Mouse (Mus musculus): ENCODE measurements around the gene Dhrs1. TPM values are rescaled to one million over a fixed set of nuclear protein-coding genes. Genes with fewer than 3 reads are reported as not detected.

The Dhrs1 gene
- polyA plus RNA-seq, 1 experiment from 2014 or later: 60.8 TPM

GRCm38 (mm10) chr14:55721076-55721475 lies 24.4 kb downstream of the Dhrs1 start:
- Histone ChIP-seq H3K27me3 (replicated peaks) (no peaks in the 10 kb centered on the region), H3K4me2 (peak overlapping the region; percentile 75), H3K4me1 (replicated peaks) (peaks cover 6% of the 10 kb centered on the region; the same call in 1 of the 2 replicates), H3K4me3 (peak overlapping the region; percentile 74), H3K27ac (ENCODE audit: poor library complexity, severe bottlenecking) (no peak overlapping the region), H3K36me3 (peaks cover 41% of the 10 kb centered on the region), H3K9me3 (replicated peaks) (no peaks in the 10 kb centered on the region), H3K9ac (peak overlapping the region; percentile 87; the same call in 1 of the 2 replicates)
- 80% methylated on average over 6 of the region's 6 CpGs for WGBS
- ATAC-seq (ENCODE audit: insufficient number of reproducible peaks, low FRiP score): no peak

- no peak for ATAC-seq (ENCODE audit: insufficient number of reproducible peaks, low FRiP score)
- H3K27me3 ChIP-seq (replicated peaks): no peaks in the 10 kb centered on the region
- no peak overlapping the region for H3K4me2 ChIP-seq
- H3K4me3 ChIP-seq: no peak overlapping the region
- 89% methylated on average over 12 of the region's 12 CpGs for WGBS
- H3K9me3 ChIP-seq (replicated peaks): no peaks in the 10 kb centered on the region
- H3K4me1 ChIP-seq (replicated peaks): peaks cover 6% of the 10 kb centered on the region; the same call in 1 of the 2 replicates
- H3K27ac ChIP-seq (ENCODE audit: poor library complexity, severe bottlenecking): no peak overlapping the region
- no peak overlapping the region for H3K9ac ChIP-seq
- H3K36me3 ChIP-seq: peaks cover 42% of the 10 kb centered on the region
Measured at GRCm38 (mm10) chr14:55720666-55721065, 24.8 kb downstream of the Dhrs1 start.

- H3K4me2 ChIP-seq: no peak overlapping the region
- no peak overlapping the region for H3K27ac ChIP-seq (ENCODE audit: poor library complexity, severe bottlenecking)
- no peak overlapping the region for H3K9ac ChIP-seq
- ATAC-seq (ENCODE audit: insufficient number of reproducible peaks, low FRiP score): no peak
- peaks cover 4% of the 10 kb centered on the region; the same call in 1 of the 2 replicates for H3K4me1 ChIP-seq (replicated peaks)
- no peak overlapping the region for H3K4me3 ChIP-seq
- H3K27me3 ChIP-seq (replicated peaks): 0 out of 2 replicates have a peak, but pooled peaks cover 3% of the 10 kb centered on the region
- peaks cover 42% of the 10 kb centered on the region for H3K36me3 ChIP-seq
- 82% methylated on average over 6 of the region's 6 CpGs for WGBS
- no peaks in the 10 kb centered on the region for H3K9me3 ChIP-seq (replicated peaks)
Measured at GRCm38 (mm10) chr14:55719737-55720136, 25.8 kb downstream of the Dhrs1 start.

- H3K4me1 ChIP-seq (replicated peaks): peaks cover 10% of the 10 kb centered on the region; the same call in 1 of the 2 replicates
- WGBS: 84% methylated on average over 8 of the region's 8 CpGs
- no peaks in the 10 kb centered on the region for H3K9me3 ChIP-seq (replicated peaks)
- ATAC-seq (ENCODE audit: insufficient number of reproducible peaks, low FRiP score): no peak
- no peak overlapping the region for H3K4me3 ChIP-seq
- no peak overlapping the region for H3K4me2 ChIP-seq
- no peak overlapping the region for H3K9ac ChIP-seq
- H3K27me3 ChIP-seq (replicated peaks): peaks cover 29% of the 10 kb centered on the region
- no peak overlapping the region for H3K27ac ChIP-seq (ENCODE audit: poor library complexity, severe bottlenecking)
- peaks cover 42% of the 10 kb centered on the region for H3K36me3 ChIP-seq
Measured at GRCm38 (mm10) chr14:55716884-55717283, 28.6 kb downstream of the Dhrs1 start.

- H3K4me1 ChIP-seq (replicated peaks): peaks cover 10% of the 10 kb centered on the region; the same call in 1 of the 2 replicates
- H3K9ac ChIP-seq: no peak overlapping the region
- H3K9me3 ChIP-seq (replicated peaks): no peaks in the 10 kb centered on the region
- no peak for ATAC-seq (ENCODE audit: insufficient number of reproducible peaks, low FRiP score)
- H3K27me3 ChIP-seq (replicated peaks): peaks cover 35% of the 10 kb centered on the region
- H3K4me2 ChIP-seq: no peak overlapping the region
- 95% methylated on average over 6 of the region's 6 CpGs for WGBS
- peaks cover 42% of the 10 kb centered on the region for H3K36me3 ChIP-seq
- H3K27ac ChIP-seq (ENCODE audit: poor library complexity, severe bottlenecking): no peak overlapping the region
- no peak overlapping the region for H3K4me3 ChIP-seq
Measured at GRCm38 (mm10) chr14:55716271-55716670, 29.2 kb downstream of the Dhrs1 start.

- WGBS: 37% methylated on average over 6 of the region's 6 CpGs
- no peaks in the 10 kb centered on the region for H3K9me3 ChIP-seq (replicated peaks)
- no peak overlapping the region for H3K9ac ChIP-seq
- ATAC-seq (ENCODE audit: insufficient number of reproducible peaks, low FRiP score): no peak
- H3K27me3 ChIP-seq (replicated peaks): peaks cover 44% of the 10 kb centered on the region
- no peak overlapping the region for H3K4me2 ChIP-seq
- H3K4me3 ChIP-seq: no peak overlapping the region
- H3K36me3 ChIP-seq: peaks cover 37% of the 10 kb centered on the region
- H3K4me1 ChIP-seq (replicated peaks): peaks cover 10% of the 10 kb centered on the region; the same call in 1 of the 2 replicates
- H3K27ac ChIP-seq (ENCODE audit: poor library complexity, severe bottlenecking): no peak overlapping the region
Measured at GRCm38 (mm10) chr14:55714893-55715292, 30.6 kb downstream of the Dhrs1 start.

GRCm38 (mm10) chr14:55713729-55714122 lies 31.8 kb downstream of the Dhrs1 start, which contains the start of gene Tgm1:
Gene Tgm1, minus strand, starts transcription at chr14:55713926.
- no peak for ATAC-seq (ENCODE audit: insufficient number of reproducible peaks, low FRiP score)

GRCm38 (mm10) chr14:55713007-55713728 lies 32.3 kb downstream of the Dhrs1 start:
- H3K27ac ChIP-seq (ENCODE audit: poor library complexity, severe bottlenecking): no peak overlapping the region
- no peaks in the 10 kb centered on the region for H3K9me3 ChIP-seq (replicated peaks)
- peak overlapping the region; percentile 60 for H3K4me2 ChIP-seq
- H3K9ac ChIP-seq: no peak overlapping the region
- peaks cover 10% of the 10 kb centered on the region; the same call in 1 of the 2 replicates for H3K4me1 ChIP-seq (replicated peaks)
- H3K4me3 ChIP-seq: peak overlapping the region; percentile 24
- ATAC-seq (ENCODE audit: insufficient number of reproducible peaks, low FRiP score): peak; percentile 33; the same call in 1 of the 2 replicates
- WGBS: 13% methylated on average over 25 of the region's 25 CpGs
- H3K36me3 ChIP-seq: peaks cover 20% of the 10 kb centered on the region
- peaks cover 44% of the 10 kb centered on the region for H3K27me3 ChIP-seq (replicated peaks)

More at GRCm38 (mm10) chr14:55713729-55714122, 31.8 kb downstream of the Dhrs1 start, which contains the start of gene Tgm1:
- Histone ChIP-seq H3K36me3 (peaks cover 26% of the 10 kb centered on the region), H3K9ac (no peak within 1 kb of the TSS), H3K4me1 (replicated peaks) (peaks cover 10% of the 10 kb centered on the region; the same call in 1 of the 2 replicates), H3K4me3 (peak within 1 kb of the TSS; percentile 24), H3K27me3 (replicated peaks) (peaks cover 44% of the 10 kb centered on the region), H3K27ac (ENCODE audit: poor library complexity, severe bottlenecking) (no peak within 1 kb of the TSS), H3K4me2 (peak within 1 kb of the TSS; percentile 60), H3K9me3 (replicated peaks) (no peaks in the 10 kb centered on the region)
- 14% methylated on average over 4 of the region's 4 CpGs for WGBS

- Histone ChIP-seq H3K9ac (no peak overlapping the region), H3K27me3 (replicated peaks) (peaks cover 44% of the 10 kb centered on the region), H3K36me3 (peaks cover 8% of the 10 kb centered on the region; the same call in 1 of the 2 replicates), H3K9me3 (replicated peaks) (no peaks in the 10 kb centered on the region), H3K4me3 (no peak overlapping the region), H3K4me2 (no peak overlapping the region), H3K4me1 (replicated peaks) (peaks cover 10% of the 10 kb centered on the region; the same call in 1 of the 2 replicates), H3K27ac (ENCODE audit: poor library complexity, severe bottlenecking) (no peak overlapping the region)
- WGBS: 70% methylated on average over 7 of the region's 7 CpGs
- no peak for ATAC-seq (ENCODE audit: insufficient number of reproducible peaks, low FRiP score)
Measured at GRCm38 (mm10) chr14:55711786-55712185, 33.7 kb downstream of the Dhrs1 start.

GRCm38 (mm10) chr14:55709509-55709908 lies 36.0 kb downstream of the Dhrs1 start:
- Histone ChIP-seq H3K27ac (ENCODE audit: poor library complexity, severe bottlenecking) (no peak overlapping the region), H3K4me3 (no peak overlapping the region), H3K9ac (no peak overlapping the region), H3K4me2 (no peak overlapping the region), H3K36me3 (no peaks in the 10 kb centered on the region), H3K4me1 (replicated peaks) (peaks cover 10% of the 10 kb centered on the region; the same call in 1 of the 2 replicates), H3K27me3 (replicated peaks) (peaks cover 38% of the 10 kb centered on the region), H3K9me3 (replicated peaks) (no peaks in the 10 kb centered on the region)
- ATAC-seq (ENCODE audit: insufficient number of reproducible peaks, low FRiP score): no peak
- WGBS: 76% methylated on average over 4 of the region's 4 CpGs

GRCm38 (mm10) chr14:55707397-55707796 lies 38.1 kb downstream of the Dhrs1 start:
- H3K4me2 ChIP-seq: no peak overlapping the region
- H3K27me3 ChIP-seq (replicated peaks): peaks cover 23% of the 10 kb centered on the region
- no peak overlapping the region for H3K27ac ChIP-seq (ENCODE audit: poor library complexity, severe bottlenecking)
- H3K9me3 ChIP-seq (replicated peaks): no peaks in the 10 kb centered on the region
- no peak overlapping the region for H3K9ac ChIP-seq
- 58% methylated on average over 5 of the region's 5 CpGs for WGBS
- H3K36me3 ChIP-seq: no peaks in the 10 kb centered on the region
- H3K4me3 ChIP-seq: no peak overlapping the region
- H3K4me1 ChIP-seq (replicated peaks): no peaks in the 10 kb centered on the region
- ATAC-seq (ENCODE audit: insufficient number of reproducible peaks, low FRiP score): no peak

All from heart, embryonic 12.5 days (tissue).